Mouse (Mus musculus) forebrain, embryonic 14.5 days (tissue): ENCODE measurements around the gene Tmc3. TPM values are rescaled to one million over a fixed set of nuclear protein-coding genes. Genes with fewer than 3 reads are reported as not detected.

Experiments used
- ATAC-seq: fragments of 200-750 bp; cut with Nextera tagmentation; 2 replicates; pipeline ENCODE4 v1.8.0; 2017; ENCODE audit warnings: mild to moderate bottlenecking, moderate library complexity
- DNase-seq: peaks from one replicate; pipeline ENCODE4 v3.0.0-alpha.2; 2015; ENCODE audit warnings: low spot score
- H3K27ac ChIP-seq: fragments of 300-500 bp; sonication (generic); 2 replicates; pipeline ENCODE4 v1.5.1; 2014; ENCODE audit warnings: low read depth, mild to moderate bottlenecking, control low read depth, low read length, moderate library complexity
- H3K27me3 ChIP-seq: fragments of 300-500 bp; sonication (generic); replicated peaks from 2 replicates; pipeline ENCODE4 v1.6.1; 2014; ENCODE audit warnings: low read length, control low read depth, mixed read lengths; ENCODE audit not compliant: control insufficient read depth, insufficient read depth
- H3K36me3 ChIP-seq: fragments of 300-500 bp; sonication (generic); 2 replicates; pipeline ENCODE4 v1.6.1; 2014; ENCODE audit warnings: low read length, control low read depth; ENCODE audit not compliant: control insufficient read depth, insufficient read depth
- H3K4me1 ChIP-seq: fragments of 300-500 bp; sonication (generic); 2 replicates; pipeline ENCODE4 v1.6.1; 2014; ENCODE audit warnings: antibody characterized with exemption, low read length, control low read depth; ENCODE audit not compliant: control insufficient read depth, insufficient read depth
- H3K4me2 ChIP-seq: fragments of 300-500 bp; sonication (generic); 2 replicates; pipeline ENCODE4 v1.6.1; 2014; ENCODE audit warnings: mild to moderate bottlenecking, control low read depth, low read length
- H3K4me3 ChIP-seq: fragments of 300-500 bp; sonication (generic); 2 replicates; pipeline ENCODE4 v1.5.1; 2014; ENCODE audit warnings: low read depth, low read length, control low read depth
- H3K9ac ChIP-seq: fragments of 300-500 bp; sonication (generic); 2 replicates; pipeline ENCODE4 v1.6.1; 2014; ENCODE audit warnings: mild to moderate bottlenecking, low read length, control low read depth, moderate library complexity
- H3K9me3 ChIP-seq: fragments of 300-500 bp; sonication (generic); replicated peaks from 2 replicates; pipeline ENCODE4 v1.6.1; 2016; ENCODE audit warnings: low read length, control low read depth, mixed read lengths; ENCODE audit not compliant: control insufficient read depth
- WGBS: fragments of 180-500 bp; shearing (Covaris S2); extraction: QIAGEN DNeasy Blood & Tissue Kit; methylation state at CpG from one replicate; pipeline ENCODE4 v1.1.7; 2014; 5-methylcytosine and 5-hydroxymethylcytosine counted together
- polyA plus RNA-seq: library from polyadenylated mRNA; unstranded; fragments of >200 nt; fragmentation: Nextera tagmentation; extraction: Ambion mirVana; gene quantifications from 2 replicates; pipeline ENCODE4 v1.2.1, GENCODE M21; 2014

Tmc3 gene
- polyA plus RNA-seq, 1 experiment from 2014 or later: 0.23 TPM

DNA sequence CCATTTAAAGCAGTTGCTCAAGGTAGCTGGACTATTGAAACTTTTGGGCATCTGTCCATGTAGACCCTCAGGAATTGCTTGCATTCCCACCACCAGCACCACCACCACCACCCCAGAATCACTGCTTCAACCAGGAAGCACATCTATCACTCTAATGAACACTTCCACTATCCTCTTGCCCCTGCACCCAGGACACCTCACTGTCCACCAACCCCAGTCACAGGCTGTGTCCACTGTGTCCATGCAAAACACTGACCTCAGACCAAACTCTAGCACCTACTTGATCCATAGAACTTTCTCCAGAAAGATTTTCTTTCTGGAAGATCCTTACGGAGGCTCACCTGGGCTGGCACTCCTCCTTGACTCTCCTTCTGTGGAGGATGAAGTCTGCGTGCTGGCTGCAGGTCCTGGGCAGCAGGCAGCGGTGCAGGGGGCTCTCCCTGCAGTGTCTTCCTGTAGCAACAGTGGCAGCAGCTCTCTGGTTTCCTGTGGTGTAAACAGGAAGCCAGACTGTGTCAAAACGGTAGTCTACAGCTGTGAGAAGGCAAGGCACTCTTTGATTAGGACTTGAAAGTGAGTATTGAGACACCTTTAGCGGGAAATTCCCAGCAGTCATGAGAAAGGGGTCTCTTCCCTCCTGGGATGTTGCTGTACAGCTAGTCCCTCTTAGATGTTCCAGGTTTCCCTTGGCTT is 70.4 kb downstream of the Tmc3 start:
- H3K36me3 ChIP-seq: no peaks in the 10 kb centered on the region
- H3K9me3 ChIP-seq: no peaks in the 10 kb centered on the region
- DNase-seq: no peak
- no peaks in the 10 kb centered on the region for H3K4me1 ChIP-seq
- WGBS: 79% methylated on average over 5 of the region's 5 CpGs
- no peak overlapping the region for H3K4me2 ChIP-seq
- no peaks in the 10 kb centered on the region for H3K27me3 ChIP-seq
- no peak overlapping the region for H3K9ac ChIP-seq
- ATAC-seq: no peak
- H3K27ac ChIP-seq: no peak overlapping the region
- no peak overlapping the region for H3K4me3 ChIP-seq

DNA sequence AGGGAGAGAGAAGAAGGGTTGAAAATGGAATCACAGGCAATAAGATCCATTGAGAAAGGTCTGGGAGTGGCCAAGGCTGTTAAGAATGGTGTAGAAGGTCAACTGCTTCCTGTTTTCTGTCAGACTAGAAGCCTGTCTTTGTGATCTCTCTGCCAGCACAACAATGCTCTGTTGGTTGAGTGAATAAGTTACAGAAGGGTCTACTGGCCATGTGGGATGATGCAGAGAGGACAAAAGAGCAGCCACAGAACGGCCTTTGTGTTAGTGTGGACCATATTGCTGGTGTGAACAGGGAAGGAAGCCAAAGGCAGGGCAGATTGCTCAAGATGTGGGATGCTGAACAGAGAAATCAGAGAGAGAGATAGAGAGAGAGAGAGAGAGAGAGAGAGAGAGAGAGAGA is 74.0 kb downstream of the Tmc3 start:
- no peak overlapping the region for H3K4me2 ChIP-seq
- peak; percentile 12; the same call in 1 of the 2 replicates for ATAC-seq
- no peaks in the 10 kb centered on the region for H3K27me3 ChIP-seq
- DNase-seq: no peak
- H3K27ac ChIP-seq: no peak overlapping the region
- H3K4me1 ChIP-seq: no peaks in the 10 kb centered on the region
- H3K9ac ChIP-seq: no peak overlapping the region
- 71% methylated on average over 1 of the region's 1 CpGs for WGBS
- no peaks in the 10 kb centered on the region for H3K36me3 ChIP-seq
- no peaks in the 10 kb centered on the region for H3K9me3 ChIP-seq
- H3K4me3 ChIP-seq: no peak overlapping the region

DNA sequence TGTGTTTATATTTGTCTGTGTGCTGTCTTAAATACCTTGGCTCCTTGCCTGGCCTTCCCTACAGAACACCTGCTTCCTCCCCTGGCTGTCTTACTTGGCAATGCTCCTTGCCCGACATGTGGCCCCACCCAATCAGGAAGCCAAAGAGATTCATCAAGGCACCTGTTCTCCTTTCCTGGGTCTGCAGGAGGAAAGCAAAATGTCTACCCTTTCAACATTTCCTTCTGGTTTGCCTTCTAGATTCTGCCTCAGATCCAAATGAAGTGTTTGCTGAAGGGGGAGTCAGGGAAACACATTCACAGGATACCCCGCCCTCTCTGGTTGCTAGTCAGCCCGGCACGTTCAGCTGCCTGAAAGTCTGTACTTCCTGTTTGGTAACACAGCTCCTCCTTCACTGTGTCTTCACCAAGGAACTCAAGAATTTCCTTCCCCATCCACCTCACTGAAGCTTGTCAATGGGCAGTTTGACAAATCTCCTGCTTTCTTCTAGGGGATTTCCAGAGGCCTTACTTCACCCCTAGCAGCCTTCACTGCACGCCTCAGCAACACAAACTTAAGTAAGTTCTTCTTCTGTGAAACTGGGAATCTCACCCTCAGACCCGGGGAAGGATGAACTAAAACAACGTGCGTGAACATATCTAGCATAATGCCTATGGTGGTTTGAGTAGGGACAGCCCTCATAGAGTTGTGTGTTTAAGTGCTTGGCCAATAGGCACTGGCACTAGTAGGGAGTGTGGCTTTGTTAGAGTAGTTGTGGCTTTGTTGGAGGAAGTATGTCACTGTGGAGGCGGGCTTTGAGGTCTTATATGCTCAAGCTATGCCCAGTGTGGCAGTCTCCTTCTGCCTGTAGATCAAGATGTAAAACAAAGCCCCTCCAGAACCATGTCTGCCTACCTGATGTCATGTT is 74.7 kb downstream of the Tmc3 start:
- Histone ChIP-seq H3K4me3 (no peak overlapping the region), H3K36me3 (no peaks in the 10 kb centered on the region), H3K4me2 (no peak overlapping the region), H3K4me1 (no peaks in the 10 kb centered on the region), H3K9me3 (no peaks in the 10 kb centered on the region), H3K27me3 (no peaks in the 10 kb centered on the region), H3K27ac (no peak overlapping the region; the same call in 1 of the 2 replicates), H3K9ac (no peak overlapping the region)
- 83% methylated on average over 9 of the region's 9 CpGs for WGBS
- ATAC-seq: peak; percentile 52; the same call in 1 of the 2 replicates
- DNase-seq: peak; percentile 66

DNA sequence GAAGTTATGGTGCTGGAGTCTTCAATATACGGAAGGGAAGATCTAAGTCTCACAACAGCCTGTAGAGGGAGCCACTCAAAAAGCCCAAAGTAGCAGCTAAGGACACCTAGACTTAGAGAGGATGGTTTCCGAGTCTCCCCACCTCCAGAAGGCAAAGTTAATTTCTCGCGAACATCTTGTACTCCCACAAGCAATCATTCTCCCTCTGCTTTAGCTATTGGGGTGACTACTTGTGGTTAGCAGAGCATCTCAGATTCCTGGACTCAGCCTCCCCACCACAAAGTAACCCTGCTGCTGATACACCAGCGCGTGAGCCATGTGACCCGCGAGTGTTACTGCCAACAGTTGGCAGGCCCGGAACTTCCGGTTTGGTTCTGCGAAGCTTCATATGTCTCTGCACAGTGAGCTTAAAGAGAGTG is 75.6 kb downstream of the Tmc3 start:
- DNase-seq (no peak), ATAC-seq (no peak)
- Histone ChIP-seq H3K27ac (no peak overlapping the region), H3K9me3 (no peaks in the 10 kb centered on the region), H3K36me3 (no peaks in the 10 kb centered on the region), H3K4me1 (no peaks in the 10 kb centered on the region), H3K9ac (no peak overlapping the region), H3K27me3 (no peaks in the 10 kb centered on the region), H3K4me2 (no peak overlapping the region), H3K4me3 (no peak overlapping the region)
- 93% methylated on average over 11 of the region's 11 CpGs for WGBS

DNA sequence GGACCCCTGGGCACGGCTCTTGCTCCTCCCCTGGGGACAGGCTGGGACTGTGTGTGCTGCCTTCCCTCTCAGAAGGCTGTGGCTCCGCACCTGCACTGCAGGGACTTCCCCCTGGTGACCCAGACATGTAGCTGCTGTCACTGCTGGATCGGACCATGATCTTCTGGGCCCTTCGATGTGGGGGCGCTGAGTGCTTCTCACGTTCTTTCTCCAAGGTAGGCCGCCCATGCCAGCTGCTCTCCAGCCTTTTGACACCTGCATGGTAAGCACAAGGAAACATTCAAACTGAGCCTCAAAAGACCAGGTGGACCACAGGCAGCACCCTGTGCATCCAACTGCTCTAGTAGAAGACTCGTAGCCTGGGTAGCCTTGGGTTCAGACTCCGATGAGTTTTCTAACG is 76.3 kb downstream of the Tmc3 start:
- no peak overlapping the region for H3K27ac ChIP-seq
- H3K27me3 ChIP-seq: no peaks in the 10 kb centered on the region
- ATAC-seq (no peak), DNase-seq (no peak)
- no peaks in the 10 kb centered on the region for H3K9me3 ChIP-seq
- no peak overlapping the region for H3K4me3 ChIP-seq
- no peaks in the 10 kb centered on the region for H3K36me3 ChIP-seq
- H3K9ac ChIP-seq: no peak overlapping the region
- H3K4me1 ChIP-seq: no peaks in the 10 kb centered on the region
- WGBS: 95% methylated on average over 10 of the region's 10 CpGs
- no peak overlapping the region for H3K4me2 ChIP-seq

DNA sequence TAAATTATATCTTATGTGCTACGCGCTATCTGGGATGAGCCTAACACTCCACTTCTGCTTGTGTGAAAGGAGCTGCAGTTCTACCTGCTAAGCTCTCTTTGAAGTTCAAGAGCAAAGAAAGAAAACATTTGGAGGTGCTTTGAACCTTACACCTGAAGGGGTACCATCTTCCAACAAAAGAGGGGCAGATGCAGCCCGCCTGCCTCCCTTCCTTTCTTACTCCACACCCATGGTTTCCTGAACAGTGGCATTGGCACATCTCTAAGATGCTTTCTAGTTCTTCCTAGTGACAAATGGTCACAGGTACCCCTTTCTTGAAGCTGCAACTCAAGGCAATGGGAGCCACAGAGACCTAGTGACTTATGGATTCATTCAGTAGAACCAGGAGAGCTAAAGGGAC is 77.0 kb downstream of the Tmc3 start:
- Histone ChIP-seq H3K4me3 (no peak overlapping the region), H3K27me3 (no peaks in the 10 kb centered on the region), H3K4me1 (no peaks in the 10 kb centered on the region), H3K9ac (no peak overlapping the region), H3K4me2 (no peak overlapping the region), H3K36me3 (no peaks in the 10 kb centered on the region), H3K27ac (no peak overlapping the region), H3K9me3 (no peaks in the 10 kb centered on the region)
- ATAC-seq (no peak), DNase-seq (no peak)
- 96% methylated on average over 3 of the region's 3 CpGs for WGBS

DNA sequence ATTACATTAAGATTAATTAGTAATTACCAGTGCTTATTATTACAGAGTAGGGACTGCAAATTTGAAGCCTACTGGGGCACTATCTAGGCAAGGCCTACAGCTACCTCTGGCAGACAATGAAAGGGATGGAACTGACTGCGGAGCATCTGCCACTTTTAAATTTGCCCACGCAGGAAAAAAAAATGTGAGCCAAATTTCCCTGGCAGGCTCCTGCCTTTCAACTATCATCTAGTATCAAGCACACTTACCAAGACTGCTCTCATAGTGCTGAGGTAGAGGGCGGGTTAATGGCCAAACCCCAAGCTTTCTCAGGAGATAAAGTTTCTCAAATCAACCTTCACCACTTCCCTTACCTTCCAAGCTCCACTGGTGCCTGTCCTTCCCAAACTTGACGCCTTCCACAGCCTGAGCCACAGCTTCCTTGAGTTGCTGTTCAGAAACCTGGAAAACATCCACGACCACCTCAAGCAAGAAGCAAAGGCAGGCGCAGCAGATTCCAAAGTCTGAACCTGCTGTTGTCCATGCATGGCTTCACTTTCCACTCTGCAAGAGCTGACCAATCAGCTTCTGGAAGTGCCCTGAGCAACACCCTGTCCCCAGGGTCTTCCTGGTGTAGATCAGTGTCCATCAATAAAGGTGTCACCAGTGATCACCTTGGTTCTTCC is 78.1 kb downstream of the Tmc3 start:
- Histone ChIP-seq H3K4me2 (no peak overlapping the region), H3K27ac (no peak overlapping the region), H3K9ac (no peak overlapping the region), H3K4me3 (no peak overlapping the region), H3K9me3 (no peaks in the 10 kb centered on the region), H3K27me3 (no peaks in the 10 kb centered on the region), H3K4me1 (no peaks in the 10 kb centered on the region), H3K36me3 (no peaks in the 10 kb centered on the region)
- DNase-seq (peak; percentile 4), ATAC-seq (no peak)
- WGBS: 85% methylated on average over 6 of the region's 6 CpGs

DNA sequence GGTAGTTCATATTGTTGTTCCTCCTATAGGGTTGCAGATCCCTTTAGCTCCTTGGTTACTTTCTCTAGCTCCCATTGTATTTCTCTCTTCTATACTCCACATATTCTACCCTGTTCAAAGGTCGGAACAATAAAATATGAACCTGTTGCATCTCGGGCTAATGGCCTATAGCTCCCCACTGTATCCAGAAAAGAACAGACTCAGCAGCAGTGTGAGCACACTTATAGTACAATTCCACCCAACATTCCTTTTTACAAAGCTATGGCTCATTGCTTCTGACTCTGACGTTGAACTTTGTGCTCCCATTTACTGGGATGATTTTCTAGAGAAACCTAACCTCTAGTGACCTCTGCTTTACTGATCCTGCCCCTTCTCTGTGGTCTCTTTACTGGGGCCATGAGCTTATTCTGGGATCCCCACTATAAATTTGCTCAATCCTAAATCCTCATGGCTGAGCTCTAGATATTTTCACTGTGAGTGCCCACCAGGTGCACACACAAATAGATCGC is 81.4 kb downstream of the Tmc3 start:
- no peaks in the 10 kb centered on the region for H3K27me3 ChIP-seq
- no peak overlapping the region for H3K4me2 ChIP-seq
- no peak for DNase-seq
- 95% methylated on average over 4 of the region's 4 CpGs for WGBS
- H3K9me3 ChIP-seq: no peaks in the 10 kb centered on the region
- H3K4me3 ChIP-seq: no peak overlapping the region
- no peaks in the 10 kb centered on the region for H3K4me1 ChIP-seq
- ATAC-seq: no peak
- H3K27ac ChIP-seq: no peak overlapping the region
- no peaks in the 10 kb centered on the region for H3K36me3 ChIP-seq
- no peak overlapping the region for H3K9ac ChIP-seq
